Mouse (Mus musculus) neutrophil, adult 5-6 weeks (primary cell): ENCODE measurements around the gene P2ry14. TPM values are rescaled to one million over a fixed set of nuclear protein-coding genes. Genes with fewer than 3 reads are reported as not detected.
"Not testable (repeated sequence)": the region's sequence is repeated elsewhere in the genome, so short reads cannot be mapped to it uniquely, and the experiment has no call there.

Experiments
- ATAC-seq: fragments of 151-379, 151-347 bp; 2 replicates; pipeline ENCODE4 v1.8.0; 2017; ENCODE audit warnings: mild to moderate bottlenecking, moderate TSS enrichment; ENCODE audit not compliant: insufficient number of reproducible peaks, poor library complexity, low FRiP score, severe bottlenecking; ENCODE audit errors: extremely low read depth
- total RNA-seq: library from RNA; stranded (forward); fragments of 200-1000 nt; gene quantifications from 2 replicates; pipeline ENCODE4 v1.2.3, GENCODE M21; 2017

Gene P2ry14
- total RNA-seq, 1 experiment from 2014 or later = 1.3 TPM

DNA sequence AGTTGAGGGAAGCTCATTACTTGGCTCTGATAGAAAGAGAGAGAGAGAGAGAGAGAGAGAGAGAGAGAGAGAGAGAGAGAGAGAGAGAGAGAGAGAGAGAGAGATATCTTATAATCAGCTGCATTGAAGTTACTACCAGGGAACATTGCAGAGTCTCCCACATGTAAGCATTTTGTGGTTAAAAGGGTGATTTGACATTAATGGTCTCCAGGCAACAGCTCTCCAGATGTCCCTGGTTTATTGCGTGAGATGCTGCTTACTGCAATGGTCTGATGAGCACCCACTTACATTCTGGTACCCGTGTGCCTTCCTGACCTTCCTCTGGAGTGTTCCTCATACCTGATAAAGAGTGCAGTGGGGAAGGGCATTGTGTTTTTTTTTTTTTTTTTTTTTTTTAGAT is 1.5 kb upstream of the P2ry14 start:
- ATAC-seq = no peak

DNA sequence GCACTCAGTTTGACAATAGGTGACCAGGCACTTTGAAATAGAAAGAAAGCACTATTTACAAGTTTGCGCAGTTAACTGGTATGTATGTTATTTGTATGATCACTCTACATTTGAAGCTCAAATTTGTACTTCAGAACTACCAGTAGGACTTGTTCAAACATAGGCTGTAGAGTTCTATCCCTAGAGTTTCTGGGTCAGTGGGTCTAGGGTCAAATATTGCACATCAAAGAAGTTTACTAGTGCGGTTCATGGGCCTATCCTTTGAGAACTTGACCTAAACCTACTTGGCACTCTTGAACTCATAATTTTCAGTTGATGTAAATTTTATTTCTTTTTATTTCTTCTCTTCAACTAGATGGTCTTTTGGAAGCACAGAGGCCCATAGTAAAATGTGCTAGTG is 2.8 kb downstream of the P2ry14 start:
- ATAC-seq = no peak

DNA sequence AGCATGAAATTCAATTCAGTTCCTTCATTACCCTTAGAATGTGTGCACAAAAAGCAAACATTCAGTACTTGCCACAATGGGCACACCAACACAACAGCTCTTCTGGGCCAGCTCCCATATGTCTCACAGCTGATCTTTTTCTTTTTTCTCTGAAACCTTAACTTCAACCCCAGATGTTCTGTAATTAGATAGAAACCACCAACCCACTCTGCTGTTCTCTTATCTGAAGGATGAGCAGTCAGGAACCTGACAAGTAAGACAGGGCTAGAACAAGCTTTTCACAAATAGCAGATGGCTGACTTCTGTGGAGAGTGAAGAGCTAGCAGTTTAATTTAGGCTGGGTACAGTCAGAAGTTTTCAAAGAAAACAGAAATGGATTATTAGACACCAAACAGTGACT is 3.8 kb downstream of the P2ry14 start:
- no peak for ATAC-seq

DNA sequence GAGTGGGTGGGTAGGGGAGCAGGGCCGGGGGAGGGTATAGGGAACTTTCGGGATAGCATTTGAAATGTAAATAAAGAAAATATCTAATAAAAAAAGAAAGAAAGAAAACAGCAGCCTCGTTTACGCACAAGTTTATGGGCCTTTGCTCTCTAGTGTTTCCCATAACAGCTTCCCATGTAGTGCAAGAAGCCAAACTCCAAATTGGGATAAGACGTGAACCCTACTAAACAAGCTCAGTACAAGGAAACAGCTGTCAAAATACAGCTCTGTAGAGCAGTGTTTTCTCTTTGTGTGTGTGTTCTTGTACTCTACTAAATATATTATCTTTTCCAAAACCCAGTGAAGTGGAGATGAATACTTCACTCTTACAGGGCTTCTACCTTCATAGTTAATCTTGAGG is 8.2 kb downstream of the P2ry14 start:
- no peak for ATAC-seq

DNA sequence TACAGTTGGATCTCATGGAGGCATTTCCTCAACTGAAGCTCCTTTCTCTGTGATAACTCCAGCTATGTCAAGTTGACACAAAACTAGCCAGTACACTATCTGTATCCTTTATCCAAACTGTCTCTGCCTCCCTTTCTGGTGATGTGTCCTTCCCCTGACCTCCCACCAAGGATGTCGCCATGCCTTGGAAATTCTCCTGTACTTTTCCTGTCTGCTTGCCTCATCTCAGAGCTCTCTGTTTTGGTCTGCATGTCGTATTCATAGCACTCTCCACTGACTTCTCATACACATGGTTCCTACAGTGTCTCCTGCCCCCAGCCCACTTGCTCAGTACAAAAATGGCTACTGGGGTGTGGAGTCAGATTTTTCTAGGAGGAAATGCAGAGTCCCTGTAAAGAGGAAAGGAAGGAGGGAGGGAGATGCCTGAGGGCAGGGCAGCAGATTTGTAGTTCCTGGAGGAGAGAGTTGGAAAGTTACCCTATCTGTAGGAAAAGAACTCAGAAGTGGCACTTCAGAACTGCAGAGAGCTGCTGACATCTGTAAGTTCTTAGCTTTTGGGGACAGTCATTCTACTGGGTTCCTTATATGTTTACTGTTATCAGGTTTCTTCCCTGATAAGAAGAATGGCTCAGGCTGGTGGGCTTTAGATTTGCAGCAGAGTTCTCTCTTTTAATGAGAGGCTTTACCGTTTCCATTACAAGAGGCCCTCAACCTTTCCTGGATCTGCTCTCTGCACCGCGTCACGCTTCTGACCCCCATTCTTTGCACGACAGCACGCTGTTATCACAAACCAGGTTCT is 11.7 kb downstream of the P2ry14 start:
- no peak for ATAC-seq

GRCm38 (mm10) chr3:59140941-59141340 is 12.5 kb downstream of the P2ry14 start:
- not testable (repeated sequence) for ATAC-seq

DNA sequence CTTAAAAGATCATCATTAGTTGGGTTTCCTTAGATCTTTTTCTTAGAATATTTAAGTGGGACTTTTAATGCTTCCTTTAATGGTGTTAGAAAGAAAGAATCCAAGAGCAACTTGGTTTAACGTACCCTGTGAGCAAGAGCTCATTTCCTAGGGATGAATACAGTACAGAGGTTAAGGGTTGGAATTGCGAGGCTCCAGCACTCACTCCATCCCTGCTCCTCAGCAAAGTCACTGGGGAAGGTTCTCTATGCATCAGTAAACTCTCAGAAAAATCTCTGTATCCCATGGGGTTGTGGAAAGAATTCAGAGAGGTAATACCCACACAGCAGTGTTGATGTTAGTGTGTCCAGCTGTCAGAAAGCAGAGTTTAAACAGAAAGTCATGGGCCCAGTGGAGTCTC is 13.3 kb downstream of the P2ry14 start:
- no peak for ATAC-seq

DNA sequence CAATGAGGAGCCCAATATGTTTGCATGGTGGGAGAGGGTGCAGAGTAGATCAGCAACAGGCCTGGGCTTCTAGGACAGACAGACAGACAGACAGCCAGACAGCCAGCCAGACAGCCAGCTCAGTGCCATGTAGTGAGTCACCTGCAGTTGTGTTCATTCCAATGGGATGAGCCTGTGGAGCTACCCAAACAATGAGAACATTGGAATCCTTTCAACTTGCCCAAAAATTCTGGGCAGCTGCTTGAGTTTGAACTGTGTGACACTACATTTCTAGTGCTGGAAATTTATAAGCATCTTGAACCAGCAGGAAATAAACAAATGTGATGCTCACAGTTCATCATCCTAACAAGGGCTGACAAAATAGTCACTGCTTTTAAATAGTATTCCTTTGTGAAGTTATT is 13.8 kb downstream of the P2ry14 start:
- ATAC-seq = no peak

DNA sequence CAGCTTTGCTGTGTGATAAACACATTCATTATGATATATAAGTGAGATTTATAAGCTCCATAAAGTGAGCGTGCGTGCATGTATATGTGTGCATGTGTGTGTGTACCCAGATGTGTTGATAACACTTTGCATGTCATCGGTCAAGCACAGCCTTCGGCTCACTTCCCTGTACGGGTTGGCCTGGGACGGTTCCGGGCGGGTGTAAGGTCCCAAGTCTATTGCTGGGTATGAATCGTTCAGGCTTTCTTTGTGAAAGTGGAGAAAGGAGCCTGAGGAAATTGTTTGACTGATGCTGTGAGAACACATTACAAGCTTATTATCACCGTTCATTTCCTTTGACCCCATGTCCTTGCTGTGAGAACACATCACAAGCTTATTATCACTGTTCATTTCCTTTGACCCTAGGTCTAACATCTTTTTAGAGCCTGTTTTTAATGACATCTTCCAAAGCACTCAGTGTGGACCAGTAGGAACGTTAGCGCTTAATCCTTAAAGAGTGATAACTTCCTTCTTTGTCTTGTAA is 14.4 kb downstream of the P2ry14 start:
- no peak for ATAC-seq

DNA sequence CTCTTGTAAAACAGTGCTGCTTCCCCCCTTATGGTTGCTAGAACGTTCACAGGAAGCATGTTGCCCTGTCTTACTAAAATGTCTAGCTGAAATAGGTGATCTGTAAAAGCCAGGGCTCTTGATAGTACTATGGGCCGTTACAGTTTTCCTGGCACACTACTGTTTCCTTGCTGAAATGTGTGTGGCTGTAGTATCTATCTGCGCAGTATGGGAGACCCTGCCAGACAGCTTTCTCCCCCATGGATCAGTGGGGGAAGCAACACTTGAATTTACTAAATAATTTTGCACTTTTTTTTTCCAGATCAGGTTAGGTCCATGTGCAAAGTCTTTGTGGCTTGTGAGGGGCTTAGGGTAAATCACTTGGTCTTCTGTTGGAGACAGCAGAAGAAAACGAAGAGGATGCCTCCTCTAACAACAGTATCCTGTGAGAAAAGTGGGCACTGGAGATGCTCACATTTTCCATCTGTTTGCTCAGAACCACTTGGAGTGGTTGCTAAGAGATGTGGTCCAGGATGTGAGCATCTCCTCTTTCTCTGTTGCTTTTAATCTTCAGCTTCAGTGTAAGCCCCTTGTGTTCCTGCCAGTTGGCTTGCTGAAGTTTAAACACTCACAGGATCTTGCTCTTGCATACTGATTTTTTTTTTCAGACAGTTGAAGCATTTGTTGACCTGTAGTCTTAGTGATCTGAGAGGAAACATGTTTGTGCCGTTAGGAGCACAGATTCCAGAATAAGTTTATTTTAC is 17.3 kb downstream of the P2ry14 start:
- ATAC-seq = no peak

- no peak for ATAC-seq
Measured at GRCm38 (mm10) chr3:59133189-59133588, 20.2 kb downstream of the P2ry14 start.

DNA sequence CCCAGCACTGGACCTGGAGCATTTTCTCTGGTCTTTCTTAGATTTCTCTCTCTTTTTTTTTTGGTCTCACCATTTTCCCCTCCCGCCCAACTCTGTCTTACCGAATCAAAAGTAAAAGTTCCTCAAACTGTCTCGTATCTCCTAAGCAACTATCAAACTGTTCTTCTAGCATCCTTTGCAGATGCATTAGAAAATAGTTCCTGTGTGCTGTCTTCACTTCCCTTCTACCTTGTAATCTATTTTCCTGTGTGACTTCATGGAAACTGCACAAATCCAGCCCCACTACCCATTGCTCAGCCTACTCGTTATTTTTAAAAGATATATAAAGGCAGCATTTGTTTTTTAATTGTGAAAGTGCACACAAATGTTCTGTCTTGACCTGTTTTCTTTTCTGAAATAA is 21.5 kb downstream of the P2ry14 start:
- no peak for ATAC-seq

DNA sequence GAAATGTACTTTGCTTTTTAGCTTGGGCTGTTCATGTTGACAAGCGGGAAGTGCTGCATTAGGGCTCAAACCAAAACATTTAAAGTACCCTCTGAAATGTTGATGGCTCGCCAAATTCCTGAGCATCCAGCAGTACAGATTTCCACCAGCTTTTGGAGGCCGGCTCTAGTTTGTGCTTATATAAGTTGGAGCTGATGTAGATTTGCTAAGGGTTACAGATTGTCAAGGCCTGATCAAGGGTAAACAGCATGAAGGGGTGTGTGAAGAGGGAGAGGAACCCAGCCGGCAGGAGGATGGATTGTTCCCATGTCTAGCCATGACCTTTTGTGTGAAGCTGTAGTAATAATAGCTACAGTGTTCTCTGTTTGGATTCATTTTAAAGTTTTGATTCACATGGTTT is 22.3 kb downstream of the P2ry14 start:
- no peak for ATAC-seq

DNA sequence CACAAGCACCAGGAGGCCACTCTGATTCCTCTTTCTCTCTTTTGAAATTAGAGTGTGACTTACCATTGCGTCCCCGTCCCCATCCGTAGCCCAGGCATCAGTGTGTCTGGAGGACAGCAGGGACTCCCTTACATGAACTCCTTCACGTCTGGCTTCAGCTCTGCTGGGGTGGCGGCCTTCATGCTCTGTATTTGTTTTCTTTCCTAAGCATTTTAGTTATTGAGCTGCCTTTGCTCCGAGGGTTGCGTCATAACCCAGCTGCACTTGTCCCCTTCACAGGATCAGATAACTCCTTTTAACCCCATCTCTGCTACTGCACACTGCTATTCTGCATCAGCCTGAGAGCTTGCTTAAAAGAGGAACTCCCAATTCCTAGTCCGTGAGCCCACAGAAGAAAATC is 23.0 kb downstream of the P2ry14 start:
- peak; percentile 45; the same call in 1 of the 2 replicates for ATAC-seq

GRCm38 (mm10) chr3:59129547-59129946 is 23.9 kb downstream of the P2ry14 start:
- no peak for ATAC-seq

DNA sequence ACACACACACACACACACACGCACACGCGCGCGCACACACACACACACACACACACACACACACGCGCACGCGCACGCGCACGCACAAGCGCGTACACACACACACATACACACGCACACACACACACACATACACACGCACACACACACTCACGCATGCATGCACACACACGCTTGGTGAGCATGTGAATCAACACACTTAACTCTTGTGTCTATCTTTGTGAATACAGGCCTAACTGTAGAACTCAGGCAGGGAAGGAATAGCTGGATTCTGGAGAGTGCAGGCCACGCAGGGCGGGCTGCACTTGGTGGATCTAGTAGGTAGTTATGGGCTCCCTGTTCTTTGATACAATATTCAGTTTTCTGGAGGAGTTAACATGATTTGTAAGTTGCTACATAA is 24.7 kb downstream of the P2ry14 start:
- ATAC-seq = no peak

GRCm38 (mm10) chr3:59125783-59126555 is 27.4 kb downstream of the P2ry14 start:
- no peak for ATAC-seq

DNA sequence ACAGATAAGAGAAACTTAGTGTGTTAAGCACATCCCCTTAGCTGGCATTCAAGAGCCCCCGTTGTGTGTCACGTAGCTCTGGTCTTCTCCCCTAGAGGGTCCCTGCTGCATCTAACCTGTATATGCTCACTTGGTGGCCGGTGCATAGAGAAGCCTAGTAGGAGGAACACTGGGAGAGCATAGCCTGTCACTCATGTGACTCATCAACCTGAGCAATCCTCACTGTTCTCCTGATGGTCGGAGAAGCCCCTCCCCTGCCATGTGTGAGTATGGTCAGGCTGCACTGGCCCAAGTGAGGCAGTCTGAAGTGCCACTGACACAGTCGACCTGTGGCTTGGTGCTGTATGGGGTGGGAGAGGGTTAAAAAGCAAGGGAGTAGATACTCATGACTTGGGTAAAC is 28.4 kb downstream of the P2ry14 start:
- ATAC-seq = no peak

DNA sequence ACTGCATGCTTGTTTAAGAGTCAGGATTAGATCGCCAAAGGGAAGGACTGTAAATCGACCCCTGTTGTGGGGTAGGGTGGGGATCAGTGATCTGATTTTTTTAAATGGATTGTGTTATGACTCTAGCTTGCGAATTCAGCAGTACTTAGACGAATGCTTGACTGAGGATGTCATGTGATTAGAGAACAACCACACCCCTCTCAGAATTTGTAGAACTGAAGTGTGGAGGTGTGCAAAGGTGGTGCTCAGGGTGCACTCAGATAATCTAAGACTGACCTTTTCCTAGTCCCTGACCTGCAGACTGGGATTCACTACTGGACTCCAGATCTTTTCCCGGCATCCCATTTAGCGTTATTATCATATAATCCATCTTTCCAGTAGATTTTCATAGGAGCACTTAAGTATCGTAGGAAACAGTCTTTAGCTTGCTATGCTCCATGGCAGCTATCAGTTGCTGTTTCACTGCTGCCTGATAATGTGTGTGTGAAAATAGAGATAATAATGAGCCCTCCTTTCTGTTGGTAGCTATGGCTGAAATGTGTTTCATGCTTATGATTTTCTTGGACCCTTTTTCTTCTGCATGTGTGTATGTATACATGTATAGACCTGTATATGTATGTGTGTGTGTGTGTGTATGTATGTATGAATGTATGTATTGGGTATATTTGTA is 31.5 kb downstream of the P2ry14 start:
- ATAC-seq = no peak
